Mouse (Mus musculus): ENCODE results near the gene Fam114a1. TPM values are rescaled to one million over a fixed set of nuclear protein-coding genes. Genes with fewer than 3 reads are reported as not detected.

Gene Fam114a1
- polyA plus RNA-seq, 1 experiment from 2014 or later, result 4.5 TPM

DNA sequence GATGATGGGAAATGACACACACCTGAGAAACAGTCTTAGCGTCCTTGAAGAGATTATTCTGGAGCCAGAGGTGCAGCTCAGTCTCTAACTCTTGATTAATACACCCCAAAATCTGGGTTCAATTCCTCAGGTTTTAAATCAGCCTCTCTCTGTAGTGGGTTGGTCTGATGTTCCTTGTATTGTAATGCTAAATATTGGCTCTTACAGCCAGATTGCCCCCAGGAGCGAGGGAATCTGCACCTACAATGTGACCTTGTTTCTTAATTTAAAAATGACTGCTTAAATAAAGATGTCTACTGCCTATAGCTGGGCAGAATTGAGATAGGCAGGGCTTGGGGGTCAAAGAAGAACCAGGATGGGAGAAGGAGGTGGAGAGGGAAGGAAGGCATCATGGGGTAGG is 89.9 kb downstream of the Fam114a1 start:
- 68% methylated on average over 2 of the region's 2 CpGs for WGBS
- Histone ChIP-seq H3K36me3 (ENCODE audit: control insufficient read depth, insufficient read depth, low read length) (no peaks in the 10 kb centered on the region), H3K27me3 (replicated peaks; ENCODE audit: control insufficient read depth, insufficient read depth, low read length) (no peaks in the 10 kb centered on the region), H3K4me3 (ENCODE audit: low read depth, low read length) (no peak overlapping the region), H3K9me3 (replicated peaks; ENCODE audit: control insufficient read depth, low read length) (no peaks in the 10 kb centered on the region), H3K4me1 (ENCODE audit: control insufficient read depth, insufficient read depth, low read length) (no peaks in the 10 kb centered on the region), H3K27ac (ENCODE audit: low read depth, low read length) (no peak overlapping the region), H3K9ac (ENCODE audit: low read length) (no peak overlapping the region), H3K4me2 (ENCODE audit: low read length) (no peak overlapping the region)
- no peak for ATAC-seq
- no peak for DNase-seq (ENCODE audit: low spot score)

GRCm38 (mm10) chr5:65062236-65062635 is 92.4 kb downstream of the Fam114a1 start:
- H3K9ac ChIP-seq (ENCODE audit: low read length), result no peak overlapping the region
- no peak for DNase-seq (ENCODE audit: low spot score)
- 92% methylated on average over 4 of the region's 4 CpGs for WGBS

GRCm38 (mm10) chr5:65063266-65063665 is 93.4 kb downstream of the Fam114a1 start:
- Histone ChIP-seq H3K36me3 (ENCODE audit: control insufficient read depth, insufficient read depth, low read length) (no peaks in the 10 kb centered on the region), H3K9me3 (replicated peaks; ENCODE audit: control insufficient read depth, low read length) (no peaks in the 10 kb centered on the region), H3K4me3 (ENCODE audit: low read depth, low read length) (no peak overlapping the region), H3K27me3 (replicated peaks; ENCODE audit: control insufficient read depth, insufficient read depth, low read length) (no peaks in the 10 kb centered on the region), H3K4me2 (ENCODE audit: low read length) (no peak overlapping the region), H3K9ac (ENCODE audit: low read length) (no peak overlapping the region), H3K27ac (ENCODE audit: low read depth, low read length) (no peak overlapping the region), H3K4me1 (ENCODE audit: control insufficient read depth, insufficient read depth, low read length) (no peaks in the 10 kb centered on the region)
- no peak for DNase-seq (ENCODE audit: low spot score)
- WGBS, result 66% methylated on average over 2 of the region's 2 CpGs
- ATAC-seq, result no peak

More at GRCm38 (mm10) chr5:65062236-65062635, 92.4 kb downstream of the Fam114a1 start:
- no peak overlapping the region for H3K27ac ChIP-seq (ENCODE audit: low read depth, low read length)
- no peaks in the 10 kb centered on the region for H3K36me3 ChIP-seq (ENCODE audit: control insufficient read depth, insufficient read depth, low read length)
- H3K9me3 ChIP-seq (replicated peaks; ENCODE audit: control insufficient read depth, low read length), result no peaks in the 10 kb centered on the region
- no peak for ATAC-seq
- no peak overlapping the region for H3K4me3 ChIP-seq (ENCODE audit: low read depth, low read length)
- no peaks in the 10 kb centered on the region for H3K4me1 ChIP-seq (ENCODE audit: control insufficient read depth, insufficient read depth, low read length)
- no peaks in the 10 kb centered on the region for H3K27me3 ChIP-seq (replicated peaks; ENCODE audit: control insufficient read depth, insufficient read depth, low read length)
- H3K4me2 ChIP-seq (ENCODE audit: low read length), result no peak overlapping the region

GRCm38 (mm10) chr5:65068166-65068565 is 98.3 kb downstream of the Fam114a1 start:
- Histone ChIP-seq H3K27ac (ENCODE audit: low read depth, low read length) (no peak overlapping the region), H3K4me2 (ENCODE audit: low read length) (no peak overlapping the region), H3K27me3 (replicated peaks; ENCODE audit: control insufficient read depth, insufficient read depth, low read length) (no peaks in the 10 kb centered on the region), H3K9me3 (replicated peaks; ENCODE audit: control insufficient read depth, low read length) (no peaks in the 10 kb centered on the region), H3K9ac (ENCODE audit: low read length) (no peak overlapping the region), H3K36me3 (ENCODE audit: control insufficient read depth, insufficient read depth, low read length) (no peaks in the 10 kb centered on the region), H3K4me1 (ENCODE audit: control insufficient read depth, insufficient read depth, low read length) (no peaks in the 10 kb centered on the region), H3K4me3 (ENCODE audit: low read depth, low read length) (no peak overlapping the region)
- WGBS, result 88% methylated on average over 6 of the region's 6 CpGs
- DNase-seq (ENCODE audit: low spot score) (no peak), ATAC-seq (no peak)

DNA sequence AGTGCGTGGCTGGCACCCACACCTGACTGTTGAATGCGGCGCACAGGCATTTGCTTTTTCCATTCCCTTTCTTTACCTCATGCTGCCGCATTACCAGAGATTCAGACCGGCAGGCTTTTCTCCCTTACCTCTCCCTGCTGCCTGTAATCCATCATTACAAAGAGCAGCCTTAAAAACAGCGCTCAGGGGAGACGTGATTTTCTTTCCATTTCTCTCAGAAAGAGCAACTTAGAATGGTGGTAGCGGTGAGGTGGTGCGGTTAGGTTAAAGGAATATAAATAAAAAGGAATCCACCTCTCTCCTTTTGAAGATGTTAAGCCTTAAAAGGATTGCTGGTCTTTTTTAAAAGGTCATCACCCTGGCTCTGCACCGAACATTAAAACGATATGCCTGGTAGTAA is 100.0 kb downstream of the Fam114a1 start:
- H3K4me3 ChIP-seq (ENCODE audit: low read depth, low read length), result no peak overlapping the region
- H3K27me3 ChIP-seq (replicated peaks; ENCODE audit: control insufficient read depth, insufficient read depth, low read length), result no peaks in the 10 kb centered on the region
- H3K4me1 ChIP-seq (ENCODE audit: control insufficient read depth, insufficient read depth, low read length), result no peaks in the 10 kb centered on the region
- H3K9ac ChIP-seq (ENCODE audit: low read length), result no peak overlapping the region
- ATAC-seq (no peak), DNase-seq (ENCODE audit: low spot score) (no peak)
- no peaks in the 10 kb centered on the region for H3K36me3 ChIP-seq (ENCODE audit: control insufficient read depth, insufficient read depth, low read length)
- WGBS, result 57% methylated on average over 11 of the region's 11 CpGs
- H3K9me3 ChIP-seq (replicated peaks; ENCODE audit: control insufficient read depth, low read length), result no peaks in the 10 kb centered on the region
- no peak overlapping the region for H3K27ac ChIP-seq (ENCODE audit: low read depth, low read length)
- no peak overlapping the region for H3K4me2 ChIP-seq (ENCODE audit: low read length)

GRCm38 (mm10) chr5:65071689-65072118 is 101.8 kb downstream of the Fam114a1 start:
- Histone ChIP-seq H3K9me3 (replicated peaks; ENCODE audit: control insufficient read depth, low read length) (no peaks in the 10 kb centered on the region), H3K27ac (ENCODE audit: low read depth, low read length) (no peak overlapping the region), H3K27me3 (replicated peaks; ENCODE audit: control insufficient read depth, insufficient read depth, low read length) (no peaks in the 10 kb centered on the region), H3K9ac (ENCODE audit: low read length) (no peak overlapping the region), H3K4me2 (ENCODE audit: low read length) (no peak overlapping the region), H3K36me3 (ENCODE audit: control insufficient read depth, insufficient read depth, low read length) (no peaks in the 10 kb centered on the region), H3K4me3 (ENCODE audit: low read depth, low read length) (no peak overlapping the region), H3K4me1 (ENCODE audit: control insufficient read depth, insufficient read depth, low read length) (no peaks in the 10 kb centered on the region)
- ATAC-seq, result peak; percentile 71; the same call in 1 of the 2 replicates
- 3% methylated on average over 6 of the region's 6 CpGs for WGBS
- DNase-seq (ENCODE audit: low spot score), result peak; percentile 65

GRCm38 (mm10) chr5:65073247-65073646 is 103.4 kb downstream of the Fam114a1 start:
- no peak overlapping the region for H3K4me2 ChIP-seq (ENCODE audit: low read length)
- no peak overlapping the region for H3K9ac ChIP-seq (ENCODE audit: low read length)
- H3K9me3 ChIP-seq (replicated peaks; ENCODE audit: control insufficient read depth, low read length), result no peaks in the 10 kb centered on the region
- no peak overlapping the region for H3K4me3 ChIP-seq (ENCODE audit: low read depth, low read length)
- DNase-seq (ENCODE audit: low spot score) (no peak), ATAC-seq (no peak)
- no peak overlapping the region for H3K27ac ChIP-seq (ENCODE audit: low read depth, low read length)
- no peaks in the 10 kb centered on the region for H3K4me1 ChIP-seq (ENCODE audit: control insufficient read depth, insufficient read depth, low read length)
- no peaks in the 10 kb centered on the region for H3K36me3 ChIP-seq (ENCODE audit: control insufficient read depth, insufficient read depth, low read length)
- 84% methylated on average over 4 of the region's 4 CpGs for WGBS
- H3K27me3 ChIP-seq (replicated peaks; ENCODE audit: control insufficient read depth, insufficient read depth, low read length), result no peaks in the 10 kb centered on the region

- 54% methylated on average over 7 of the region's 7 CpGs for WGBS
- Histone ChIP-seq H3K27ac (ENCODE audit: low read depth, low read length) (no peak overlapping the region), H3K4me3 (ENCODE audit: low read depth, low read length) (no peak overlapping the region), H3K27me3 (replicated peaks; ENCODE audit: control insufficient read depth, insufficient read depth, low read length) (no peaks in the 10 kb centered on the region), H3K4me1 (ENCODE audit: control insufficient read depth, insufficient read depth, low read length) (no peaks in the 10 kb centered on the region), H3K9me3 (replicated peaks; ENCODE audit: control insufficient read depth, low read length) (no peaks in the 10 kb centered on the region), H3K9ac (ENCODE audit: low read length) (no peak overlapping the region), H3K4me2 (ENCODE audit: low read length) (no peak overlapping the region), H3K36me3 (ENCODE audit: control insufficient read depth, insufficient read depth, low read length) (no peaks in the 10 kb centered on the region)
- ATAC-seq, result no peak
- no peak for DNase-seq (ENCODE audit: low spot score)
Measured at GRCm38 (mm10) chr5:65074693-65075092, 104.8 kb downstream of the Fam114a1 start.

GRCm38 (mm10) chr5:65076087-65076486 is 106.2 kb downstream of the Fam114a1 start:
- DNase-seq (ENCODE audit: low spot score) (no peak), ATAC-seq (no peak)
- no peak overlapping the region for H3K4me2 ChIP-seq (ENCODE audit: low read length)
- H3K4me1 ChIP-seq (ENCODE audit: control insufficient read depth, insufficient read depth, low read length), result no peaks in the 10 kb centered on the region
- H3K9ac ChIP-seq (ENCODE audit: low read length), result no peak overlapping the region
- H3K27ac ChIP-seq (ENCODE audit: low read depth, low read length), result no peak overlapping the region
- H3K4me3 ChIP-seq (ENCODE audit: low read depth, low read length), result no peak overlapping the region
- no peaks in the 10 kb centered on the region for H3K27me3 ChIP-seq (replicated peaks; ENCODE audit: control insufficient read depth, insufficient read depth, low read length)
- 74% methylated on average over 2 of the region's 2 CpGs for WGBS
- H3K9me3 ChIP-seq (replicated peaks; ENCODE audit: control insufficient read depth, low read length), result no peaks in the 10 kb centered on the region
- no peaks in the 10 kb centered on the region for H3K36me3 ChIP-seq (ENCODE audit: control insufficient read depth, insufficient read depth, low read length)
